Mouse (Mus musculus) thymus, postnatal 14 days (tissue): Measurements from ENCODE around the gene Slc39a11.

Experiments used
- DNase-seq: peaks from one replicate; pipeline ENCODE4 v3.0.0; 2021

The Slc39a11 gene

DNA sequence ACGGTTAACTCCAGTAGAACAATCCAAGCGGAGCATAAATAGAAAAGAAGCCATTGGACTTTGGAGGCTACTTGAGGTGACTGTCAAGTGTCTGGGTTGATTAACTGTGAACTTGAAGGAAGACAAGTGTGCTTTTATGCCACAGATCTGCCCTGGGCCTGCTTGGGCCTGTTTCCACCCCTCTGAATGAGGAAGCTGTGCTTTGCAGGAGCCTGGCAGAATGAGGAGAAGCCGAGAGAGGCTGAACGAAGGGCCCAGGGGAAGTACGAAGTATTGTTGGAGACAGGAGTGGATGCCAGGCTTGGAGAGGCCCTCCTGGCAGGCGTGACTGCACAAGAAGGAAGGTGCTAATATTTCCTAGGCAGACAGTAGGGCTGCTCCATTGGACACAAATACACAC is 378.0 kb downstream of the Slc39a11 start:
- no peak for DNase-seq

DNA sequence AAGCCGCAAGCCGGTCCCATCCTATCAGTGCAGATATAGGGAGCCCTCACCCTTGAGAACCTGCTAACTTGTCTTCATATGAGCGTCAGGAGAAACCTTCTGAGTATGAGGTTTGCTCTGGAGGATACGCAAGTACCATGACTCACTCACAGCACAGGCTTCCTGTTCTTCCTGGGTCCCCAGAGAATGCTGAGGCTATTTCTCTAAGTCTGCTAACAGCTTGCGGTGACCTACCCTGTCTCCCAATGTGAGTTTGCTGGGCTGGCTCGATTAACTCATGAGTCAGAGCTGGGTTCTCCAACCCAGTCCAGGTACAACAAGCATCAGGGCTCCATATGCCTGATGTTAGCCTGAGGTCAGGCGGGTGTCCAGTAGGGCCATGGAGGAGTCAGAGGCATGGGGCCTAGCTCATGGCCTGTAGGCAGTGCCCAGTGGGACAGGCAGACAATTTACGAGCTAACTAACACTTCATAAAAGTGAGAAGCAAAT is 381.0 kb downstream of the Slc39a11 start:
- no peak for DNase-seq

DNA sequence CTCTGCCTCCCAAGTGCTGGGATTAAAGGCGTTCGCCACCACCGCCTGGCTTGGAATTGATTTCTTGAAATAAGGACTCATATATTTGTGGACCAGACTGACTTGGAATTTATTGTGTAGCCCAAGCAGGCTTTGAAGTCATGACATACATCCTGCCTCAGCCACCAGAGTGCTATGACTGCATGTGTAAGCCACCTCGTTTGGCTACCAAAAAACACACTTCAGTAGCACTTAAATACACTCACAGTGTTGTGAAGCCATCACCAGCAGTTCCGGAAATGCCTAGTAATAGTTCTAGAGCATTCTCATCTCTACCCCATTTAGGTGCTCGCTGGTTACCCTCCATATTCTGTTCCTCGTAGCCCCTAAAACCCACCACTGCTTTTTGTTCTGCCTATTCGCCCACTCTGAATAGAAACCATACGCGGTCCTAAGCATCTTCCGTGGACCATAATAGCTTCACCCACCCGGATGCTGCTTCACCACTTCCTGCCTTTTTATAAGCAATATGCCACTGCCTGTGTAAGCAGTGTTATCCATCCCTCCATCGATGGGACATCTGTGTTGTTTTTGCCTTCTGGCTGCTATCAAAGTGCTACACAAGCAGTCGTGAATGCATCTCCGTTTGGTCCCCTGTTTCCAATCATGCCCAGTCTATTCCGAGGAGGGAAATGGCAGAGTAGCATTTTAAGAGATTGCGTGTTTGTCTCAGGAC is 382.2 kb downstream of the Slc39a11 start:
- no peak for DNase-seq

DNA sequence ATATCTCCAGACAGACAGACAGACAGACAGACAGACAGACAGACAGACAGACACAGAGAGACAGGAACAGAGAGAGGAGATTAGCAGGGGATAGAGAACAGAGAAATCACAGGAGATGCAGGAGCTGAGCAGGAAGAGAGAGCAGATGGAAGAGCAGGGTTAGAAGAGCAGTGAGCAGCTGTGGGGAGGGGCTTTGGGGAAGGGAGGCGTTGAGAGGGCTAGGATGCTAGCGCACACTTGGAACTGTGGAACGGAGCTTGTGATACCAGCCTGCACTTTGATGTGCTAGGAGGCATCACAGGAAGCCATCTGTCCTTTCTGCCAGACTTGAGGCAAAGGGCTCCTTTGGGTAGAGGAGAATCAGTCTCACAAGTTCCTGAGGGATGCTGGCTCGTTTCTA is 383.2 kb downstream of the Slc39a11 start:
- DNase-seq = no peak

DNA sequence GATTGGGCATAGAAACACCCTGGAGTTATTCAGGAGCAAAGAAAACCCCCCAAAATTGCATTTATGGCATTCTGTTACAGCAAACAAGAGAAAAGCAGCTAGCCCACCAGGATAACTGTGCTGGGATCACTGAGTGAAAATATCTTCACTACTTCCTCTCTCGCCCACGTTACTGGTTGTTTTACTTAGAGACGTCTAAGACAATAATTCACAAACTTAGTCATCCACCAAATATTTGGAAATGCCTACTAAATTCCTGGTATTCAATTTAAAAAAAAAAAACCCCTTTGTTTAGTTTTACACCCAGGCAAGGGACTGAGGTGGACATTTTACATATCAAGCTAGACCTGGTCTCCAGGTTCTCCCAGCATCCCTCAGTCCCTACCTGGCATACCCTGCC is 384.3 kb downstream of the Slc39a11 start:
- DNase-seq = no peak

- no peak for DNase-seq
Measured at GRCm38 (mm10) chr11:113263971-113264370, 385.9 kb downstream of the Slc39a11 start.

DNA sequence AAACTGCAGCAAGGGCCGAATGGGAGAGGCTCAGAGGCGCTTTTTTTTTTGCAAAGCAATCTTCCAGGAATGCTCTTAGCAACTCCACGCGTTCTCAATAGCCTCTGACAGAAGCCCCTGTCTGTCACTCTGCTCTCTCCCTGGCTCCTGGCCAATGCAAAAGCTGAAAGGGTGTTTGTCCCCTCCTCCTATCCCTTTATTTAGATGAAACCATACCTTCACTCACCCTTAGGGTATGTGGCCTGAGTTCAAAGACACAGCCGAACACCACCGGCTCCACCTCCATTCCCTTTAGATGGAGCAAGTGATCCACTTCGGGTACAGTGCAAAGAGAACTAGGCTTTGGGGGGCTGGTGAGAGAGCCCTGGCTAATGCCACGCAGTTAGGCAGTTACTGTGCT is 387.8 kb downstream of the Slc39a11 start:
- no peak for DNase-seq

DNA sequence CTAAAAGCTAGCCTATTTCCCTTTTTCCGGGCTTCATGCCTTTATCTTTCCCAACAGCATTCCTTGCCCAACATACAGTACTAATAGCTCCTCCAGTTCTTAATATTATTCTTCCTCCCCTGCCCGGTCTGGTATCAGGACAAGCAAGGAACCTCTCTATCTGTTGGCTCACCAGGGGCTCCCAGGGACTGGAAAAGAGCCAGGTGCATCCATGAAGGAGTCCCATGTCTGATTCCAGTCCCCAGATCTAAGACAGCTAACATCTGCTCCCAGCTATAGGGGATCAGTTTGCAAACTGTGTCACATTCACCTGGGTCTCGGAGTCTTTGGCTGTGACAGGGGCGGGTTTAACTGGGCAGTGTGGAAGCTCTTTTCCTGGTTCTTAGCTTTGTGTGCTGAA is 388.5 kb downstream of the Slc39a11 start:
- DNase-seq = no peak

DNA sequence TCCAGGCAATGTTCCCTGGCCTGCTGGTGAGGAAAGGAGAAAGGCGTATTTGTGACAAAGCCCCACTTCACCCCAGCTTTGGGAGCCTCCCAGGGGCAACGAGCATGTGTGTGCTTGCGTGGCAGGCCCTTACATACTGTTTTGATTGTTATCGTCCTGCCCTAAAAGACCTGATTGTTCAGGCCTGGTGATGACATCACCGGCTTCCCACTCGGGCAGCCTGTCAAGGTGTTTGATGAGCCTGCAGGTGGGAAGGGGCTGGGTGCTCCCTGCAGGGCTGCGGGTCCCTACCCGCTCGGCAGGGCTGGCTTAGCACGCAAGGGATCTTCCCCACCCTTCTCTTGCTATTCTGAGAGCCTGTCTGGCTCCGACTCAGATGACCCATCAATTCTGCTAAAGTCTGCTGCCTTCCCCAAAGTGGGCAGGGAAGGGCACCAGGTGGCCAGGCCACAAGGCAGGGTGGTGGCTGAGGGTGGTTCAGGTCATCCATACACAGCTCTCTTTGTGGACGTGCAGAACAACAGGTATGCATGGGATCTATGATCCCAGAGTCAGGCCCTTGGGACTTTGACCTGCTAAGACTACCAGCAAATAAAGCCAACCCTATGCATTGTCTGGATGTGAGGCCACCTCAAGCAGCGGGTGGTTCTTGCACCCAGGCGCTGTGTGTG is 390.0 kb downstream of the Slc39a11 start:
- no peak for DNase-seq

- no peak for DNase-seq
Measured at GRCm38 (mm10) chr11:113258016-113258415, 391.9 kb downstream of the Slc39a11 start.

GRCm38 (mm10) chr11:113254653-113255052 is 395.2 kb downstream of the Slc39a11 start:
- DNase-seq = no peak

GRCm38 (mm10) chr11:113253169-113253568 is 396.7 kb downstream of the Slc39a11 start:
- no peak for DNase-seq

DNA sequence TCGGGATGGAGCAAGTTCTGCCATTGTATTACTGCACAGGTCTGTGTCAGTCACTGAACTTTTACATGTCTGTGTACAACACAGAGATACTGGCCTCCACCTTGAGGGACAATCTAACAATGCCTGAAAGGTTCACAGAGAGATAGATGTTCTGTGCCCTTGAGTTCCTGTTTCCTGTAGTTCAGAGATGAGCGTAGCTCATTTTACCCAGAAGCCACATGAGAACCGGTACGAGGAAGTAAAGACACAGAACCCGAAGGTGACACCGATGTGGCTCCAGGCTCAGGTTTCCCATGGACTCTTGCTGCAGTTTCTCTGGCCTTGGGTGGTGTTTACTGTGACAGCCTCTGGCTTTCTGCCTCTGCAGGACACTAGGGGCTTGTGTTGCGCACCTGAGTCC is 398.7 kb downstream of the Slc39a11 start:
- peak; percentile 8 for DNase-seq

- DNase-seq = no peak
Measured at GRCm38 (mm10) chr11:113246475-113246874, 403.4 kb downstream of the Slc39a11 start.

DNA sequence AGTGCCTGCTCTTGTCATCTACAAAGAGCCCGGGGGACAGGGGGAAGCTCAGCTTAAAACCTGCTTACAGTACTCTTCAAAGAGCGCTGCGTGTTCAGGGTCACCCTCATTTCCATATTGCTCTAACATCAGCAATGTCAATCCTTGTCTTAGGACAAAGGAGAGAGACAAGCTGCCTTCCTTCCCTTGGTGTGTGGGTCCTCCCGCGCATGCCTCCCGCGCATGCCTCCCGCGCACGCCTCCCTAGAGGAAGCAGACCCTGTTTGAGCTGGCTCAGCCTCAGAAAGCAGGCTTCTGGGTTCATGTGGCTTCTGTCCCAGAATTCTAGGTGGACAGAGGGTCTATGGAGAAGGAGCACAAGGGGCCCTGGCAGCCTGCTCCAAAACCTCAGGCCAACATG is 404.2 kb downstream of the Slc39a11 start:
- no peak for DNase-seq

DNA sequence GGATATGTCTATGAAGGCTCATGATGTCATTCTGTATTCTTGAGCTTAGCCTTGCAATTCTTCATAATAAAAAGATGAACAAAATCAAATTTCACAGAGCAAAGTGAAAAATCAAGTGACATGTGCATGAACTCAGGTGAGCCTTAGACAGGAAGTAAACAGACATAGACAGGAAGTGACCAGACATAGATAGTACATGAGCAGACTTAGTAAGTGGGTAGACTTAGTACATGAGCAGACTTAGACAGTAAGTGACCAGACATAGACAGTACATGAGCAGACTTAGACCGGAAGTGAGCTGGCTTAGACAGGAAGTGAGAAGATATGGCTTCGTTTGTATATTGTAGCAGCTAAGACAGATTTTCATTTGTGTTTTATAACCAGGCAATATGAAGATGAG is 415.4 kb downstream of the Slc39a11 start:
- DNase-seq = no peak

DNA sequence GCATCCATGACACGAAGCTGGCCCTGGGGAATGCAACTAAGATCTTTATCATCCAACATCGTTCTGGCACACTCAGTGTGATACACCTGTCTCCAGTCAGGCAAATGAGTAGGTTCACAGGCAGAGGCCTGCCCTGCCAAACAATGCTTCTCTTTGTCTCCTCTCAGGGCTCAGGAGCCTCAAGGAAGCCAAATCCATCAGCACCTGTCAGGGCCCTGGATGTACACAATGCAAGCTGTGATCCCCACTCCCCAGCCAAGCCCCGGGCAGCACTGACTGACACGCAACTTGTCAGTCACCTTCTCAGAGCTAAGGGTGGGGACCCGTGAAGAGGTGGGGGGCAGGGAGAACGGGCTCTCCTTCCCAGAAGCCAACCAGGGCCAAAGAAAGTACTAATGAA is 417.8 kb downstream of the Slc39a11 start:
- DNase-seq = no peak

- DNase-seq = no peak
Measured at GRCm38 (mm10) chr11:113230410-113231132, 419.3 kb downstream of the Slc39a11 start.

GRCm38 (mm10) chr11:113225748-113226147 is 424.1 kb downstream of the Slc39a11 start:
- DNase-seq = no peak

DNA sequence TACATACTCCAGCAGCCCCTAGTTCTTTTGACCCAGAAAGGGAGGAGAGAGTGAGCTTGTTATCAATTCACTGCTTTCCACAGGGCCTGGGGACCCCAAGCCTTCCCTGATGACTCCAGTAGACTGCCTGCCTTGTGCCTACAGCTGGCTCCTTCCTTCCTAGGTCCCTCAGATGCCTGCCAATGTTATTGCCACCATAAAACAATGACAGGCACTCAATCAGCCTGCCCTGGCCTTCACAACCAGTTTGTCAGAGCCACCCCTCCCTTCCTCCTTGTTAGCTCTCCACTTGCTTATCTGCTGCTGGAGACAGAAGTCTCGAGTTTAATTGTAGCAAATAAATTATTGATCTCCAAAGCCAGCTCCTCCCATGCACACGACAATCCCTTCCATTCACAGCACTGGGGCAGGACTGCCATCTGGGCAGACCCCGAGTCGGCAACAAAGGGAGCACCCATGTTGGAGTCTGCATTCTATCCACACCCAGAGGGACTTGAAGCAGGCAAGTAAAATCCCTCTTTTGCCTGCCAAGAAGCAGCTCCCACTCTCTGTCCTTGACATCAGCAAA is 426.0 kb downstream of the Slc39a11 start:
- no peak for DNase-seq

DNA sequence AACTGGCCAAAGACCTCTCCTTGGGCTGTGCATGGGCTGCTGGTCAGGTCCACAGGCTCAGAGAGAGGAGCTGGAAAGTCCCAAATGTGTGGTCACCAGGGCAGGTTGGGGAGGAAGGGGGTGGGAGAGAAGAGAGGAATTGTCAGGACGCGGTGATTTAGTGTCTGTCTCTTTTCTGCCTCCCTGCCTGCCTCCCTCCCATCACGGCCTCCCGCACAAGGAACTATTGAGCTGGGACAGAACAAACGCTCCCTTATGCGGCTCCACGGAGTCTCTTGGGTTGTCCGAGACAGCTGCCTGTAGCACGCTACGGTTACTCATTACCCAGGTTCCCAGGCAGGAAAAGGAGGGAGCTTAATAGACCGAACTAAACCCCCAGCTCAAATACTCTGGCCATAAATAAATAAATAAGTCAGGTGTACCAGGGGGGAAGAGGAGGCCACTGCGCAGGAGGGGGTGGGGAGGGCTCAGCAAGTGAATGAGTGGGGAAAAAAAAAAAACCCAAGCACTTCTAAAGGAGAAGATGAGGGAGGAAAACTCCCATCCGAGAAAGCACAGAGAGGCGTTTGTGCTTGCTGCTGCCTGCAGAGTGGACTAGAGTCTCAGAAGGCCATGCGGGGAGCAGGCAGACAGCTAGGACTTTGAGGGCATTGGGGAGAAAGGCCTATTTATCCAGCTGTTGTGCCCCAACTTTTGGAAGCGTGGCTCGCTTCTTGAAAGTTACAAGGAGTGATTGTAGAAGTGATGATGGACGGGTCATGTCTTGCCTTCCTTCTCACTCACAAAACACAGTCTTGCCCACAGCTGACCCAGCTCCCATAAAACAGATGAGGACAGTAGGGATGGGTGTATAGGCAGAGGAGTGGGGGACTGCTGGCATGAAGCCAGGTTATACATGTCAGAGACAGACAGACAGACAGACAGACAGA is 428.3 kb downstream of the Slc39a11 start:
- DNase-seq = no peak

DNA sequence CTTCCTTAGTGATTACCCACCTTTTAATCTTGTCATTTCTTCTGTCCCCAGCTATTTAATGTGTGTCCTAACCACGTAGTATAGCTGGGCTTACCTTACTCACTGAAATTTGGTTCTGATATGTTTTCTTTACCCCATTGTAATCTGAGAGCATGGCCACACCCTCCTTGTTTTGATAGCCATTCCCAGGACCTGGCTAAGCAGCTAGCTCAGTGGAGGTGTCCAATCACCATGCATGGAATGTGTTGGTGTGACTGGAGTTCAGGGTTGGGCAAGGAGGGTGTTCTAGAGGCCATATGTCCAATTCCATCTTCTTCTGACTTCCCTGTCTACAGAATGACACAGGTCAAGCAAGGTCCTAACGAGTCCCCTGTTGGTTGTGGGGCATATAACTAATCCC is 429.2 kb downstream of the Slc39a11 start:
- DNase-seq = no peak
